Mouse (Mus musculus) WW6 (cell line): ENCODE results near the gene Rpa1.
"Not testable (repeated sequence)": the region's sequence is repeated elsewhere in the genome, so short reads cannot be mapped to it uniquely, and the experiment has no call there.

Source experiments
- DNase-seq: peaks from one replicate; pipeline ENCODE4 v3.0.0-alpha.2; 2013; ENCODE audit warnings: low read depth, low spot score

The Rpa1 gene

GRCm38 (mm10) chr11:75323326-75323737, 24.8 kb downstream of the Rpa1 start:
- peak; percentile 34 for DNase-seq

GRCm38 (mm10) chr11:75319246-75319645, 28.9 kb downstream of the Rpa1 start:
- no peak for DNase-seq

GRCm38 (mm10) chr11:75318351-75319221, 29.5 kb downstream of the Rpa1 start:
- peak; percentile 24 for DNase-seq

DNA sequence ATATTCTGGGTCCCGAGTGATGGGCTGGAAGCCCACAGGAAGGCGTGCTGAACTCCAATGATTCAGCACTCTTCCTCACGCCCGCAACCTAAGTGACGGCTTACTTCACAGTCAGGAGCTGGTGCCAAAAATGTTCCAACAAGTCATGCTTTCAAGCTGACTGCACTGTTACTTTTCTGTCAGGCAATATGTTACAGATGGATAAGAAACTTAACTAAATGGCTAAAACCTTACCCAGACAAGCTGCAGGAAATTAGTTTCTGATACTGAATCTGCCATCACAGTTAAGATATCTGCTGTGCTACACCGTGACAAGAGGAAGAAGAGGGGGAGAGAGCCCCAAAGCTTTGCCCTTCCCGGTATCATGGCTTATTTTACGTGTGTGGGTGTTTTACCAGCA, 34.3 kb downstream of the Rpa1 start:
- DNase-seq = no peak

DNA sequence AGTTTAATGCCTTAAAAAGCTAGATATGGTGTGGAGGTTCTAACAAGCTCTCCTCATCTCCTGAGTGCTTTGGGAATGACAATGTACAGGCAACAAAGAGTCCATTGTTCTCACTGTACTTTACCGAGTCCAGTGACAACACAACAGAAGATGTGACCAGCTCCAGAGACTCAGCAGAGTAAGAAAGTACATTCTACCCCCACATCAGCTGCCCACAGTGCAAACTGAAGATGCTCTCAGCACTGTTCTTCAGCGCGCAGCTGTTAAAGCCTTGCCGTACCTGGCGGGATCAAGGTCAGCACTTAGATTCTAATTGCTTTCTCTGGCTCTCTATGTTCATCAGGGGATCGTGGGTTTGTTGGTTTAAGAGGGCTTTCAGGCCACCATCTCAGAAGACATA, 36.4 kb downstream of the Rpa1 start:
- no peak for DNase-seq

DNA sequence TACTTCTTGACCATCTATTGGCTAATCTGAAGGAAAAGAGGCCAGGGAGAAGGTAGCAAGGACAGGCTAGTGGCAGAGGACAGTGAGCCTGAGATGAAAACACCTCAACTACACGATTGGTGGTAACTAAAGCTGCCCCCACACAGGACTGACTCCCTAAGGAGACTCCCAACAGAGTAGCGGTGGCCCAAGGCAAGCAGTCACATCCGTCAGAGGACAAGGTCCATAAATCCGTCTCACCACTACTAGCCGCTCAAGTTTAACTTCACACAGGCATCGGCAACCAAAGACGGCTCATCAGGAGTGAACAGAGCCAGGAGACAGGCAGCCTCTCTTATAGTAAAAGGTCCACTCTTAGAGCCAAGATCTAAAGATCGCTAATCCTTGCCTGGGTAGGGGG, 37.3 kb downstream of the Rpa1 start:
- DNase-seq = no peak

- DNase-seq = no peak
These were observed 39.5 kb downstream of the Rpa1 start for GRCm38 (mm10) chr11:75308650-75309049.

DNA sequence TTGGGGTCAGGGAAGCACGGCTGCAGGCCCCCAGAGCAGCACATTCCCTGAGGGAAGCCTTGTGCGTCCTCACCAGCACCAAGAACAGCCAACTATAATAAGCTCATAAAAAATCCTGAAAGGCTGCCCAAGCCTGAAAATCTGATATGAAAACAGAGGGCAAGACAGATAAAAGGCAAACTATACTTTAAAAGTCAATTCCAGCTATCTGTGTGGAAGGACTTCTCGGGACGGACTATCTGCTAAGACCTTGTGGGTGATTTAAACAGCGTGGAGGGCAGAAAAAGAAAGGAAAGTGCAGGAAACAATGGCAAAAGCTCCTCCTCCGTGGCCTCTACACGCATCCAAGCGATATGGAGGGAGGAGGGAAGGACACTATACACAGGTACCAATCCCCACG, 43.3 kb downstream of the Rpa1 start:
- DNase-seq = no peak

- DNase-seq = no peak
These were observed 47.2 kb downstream of the Rpa1 start for GRCm38 (mm10) chr11:75300954-75301353.

GRCm38 (mm10) chr11:75299786-75300185, 48.3 kb downstream of the Rpa1 start:
- DNase-seq = no peak

DNA sequence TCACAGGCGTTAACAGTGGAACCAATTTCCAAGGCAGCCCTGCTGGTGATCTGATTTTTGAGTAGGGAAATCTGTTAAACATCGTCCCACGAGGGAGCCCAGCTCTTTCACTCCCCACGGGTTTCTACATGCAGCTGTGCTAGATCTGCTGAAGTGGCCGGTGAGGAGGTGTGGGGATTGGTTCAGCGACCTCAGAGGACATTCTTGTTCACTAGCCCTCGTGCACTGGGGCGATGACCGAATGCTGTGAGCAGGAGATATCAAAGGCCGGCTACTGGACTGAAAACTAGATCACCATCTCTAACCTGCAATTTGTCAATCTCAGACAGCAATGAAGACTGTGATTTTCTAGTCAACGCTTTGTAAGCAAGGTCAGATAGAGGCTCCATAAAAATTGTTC, 49.6 kb downstream of the Rpa1 start:
- no peak for DNase-seq

DNA sequence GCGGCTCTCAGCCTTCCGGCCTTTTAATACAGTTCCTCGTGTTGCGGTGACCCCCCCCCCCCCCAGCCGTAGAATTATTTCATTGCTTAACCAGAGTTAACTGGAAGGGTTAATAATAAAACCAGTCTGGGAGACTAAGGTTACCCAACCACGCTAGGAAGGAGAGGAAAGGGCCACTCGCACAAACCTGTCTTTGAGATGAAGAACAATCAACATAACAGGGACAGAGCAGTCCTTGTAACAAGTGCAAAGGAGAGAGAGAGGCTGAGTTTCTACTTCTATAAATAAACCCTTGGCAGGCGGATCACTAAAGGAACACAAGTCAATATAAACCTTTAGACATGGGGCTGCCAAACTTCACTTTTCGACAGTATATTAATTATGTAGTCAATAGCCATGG, 50.5 kb downstream of the Rpa1 start:
- DNase-seq = no peak

DNA sequence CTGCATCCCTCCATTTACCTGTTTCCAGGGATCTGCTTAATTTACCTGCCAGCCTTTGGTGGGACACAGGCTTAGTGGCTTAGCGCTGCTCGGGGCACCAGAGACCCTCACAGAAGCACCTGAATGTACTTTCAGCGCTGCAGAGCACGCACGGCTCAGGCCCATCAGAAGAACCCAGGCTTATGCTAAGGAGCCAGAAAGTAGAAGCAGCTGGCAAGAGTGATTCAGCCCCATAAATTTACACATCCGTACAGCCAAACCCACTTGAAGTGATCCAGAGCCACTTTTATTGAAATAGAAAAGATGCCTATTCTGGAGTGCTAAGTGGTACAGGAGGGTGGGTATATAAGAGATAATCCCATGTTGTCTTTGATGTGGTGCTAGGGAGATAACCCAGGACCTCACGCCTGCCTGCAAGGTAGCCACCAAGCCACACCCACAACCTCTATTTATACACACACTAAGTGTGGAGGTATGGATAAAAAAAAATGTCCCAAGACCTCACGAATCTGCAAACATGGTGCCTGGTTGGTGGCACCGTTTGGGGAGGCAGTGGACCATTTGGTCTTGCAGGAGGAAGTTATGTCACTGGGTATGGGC, 51.6 kb downstream of the Rpa1 start:
- DNase-seq = no peak

GRCm38 (mm10) chr11:75295534-75295933, 52.6 kb downstream of the Rpa1 start:
- not testable (repeated sequence) for DNase-seq

DNA sequence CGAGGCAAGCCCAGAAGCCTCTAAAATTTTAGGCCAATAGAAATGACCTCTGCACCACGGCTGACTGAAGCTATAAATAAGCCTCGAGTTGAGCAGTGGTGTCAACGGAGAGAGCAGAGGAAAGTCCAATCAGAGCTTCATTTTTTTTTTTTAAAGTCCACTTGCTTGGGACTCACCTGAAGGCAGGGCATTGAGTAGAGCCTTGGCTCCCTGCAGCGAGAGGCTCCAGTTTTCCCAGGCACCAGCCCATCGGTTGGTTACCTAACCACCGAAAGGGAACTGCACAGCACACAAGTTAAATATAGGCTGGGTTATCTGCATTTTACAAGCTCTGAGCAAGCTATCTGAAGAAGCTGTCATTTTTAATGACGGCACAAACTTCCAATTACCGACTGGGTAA, 53.3 kb downstream of the Rpa1 start:
- no peak for DNase-seq

DNA sequence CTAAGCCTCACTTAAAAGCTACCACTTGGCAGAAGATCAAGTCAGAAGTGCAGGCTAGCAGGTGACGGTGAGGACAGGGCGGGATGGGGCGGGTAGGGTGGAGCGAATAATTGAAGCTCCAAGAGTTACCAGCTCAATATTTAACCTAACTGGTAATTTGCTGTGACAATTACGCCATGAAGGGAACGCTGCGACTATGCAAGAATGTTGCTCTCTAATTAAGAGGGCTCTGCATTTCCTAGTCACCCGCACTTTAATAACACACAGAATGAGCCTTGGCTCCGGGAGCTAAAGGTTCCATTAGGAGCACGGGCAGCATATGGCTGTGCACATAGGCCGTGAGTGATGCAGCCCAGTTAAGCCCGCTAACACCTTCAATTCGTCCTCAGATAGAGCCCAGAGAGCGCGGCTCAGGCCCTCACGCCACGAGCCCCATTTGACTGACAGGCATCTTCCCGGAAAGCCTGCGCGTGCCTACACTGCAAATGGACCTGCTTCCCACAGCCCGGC, 54.2 kb downstream of the Rpa1 start:
- DNase-seq = no peak

- no peak for DNase-seq
These were observed 55.8 kb downstream of the Rpa1 start for GRCm38 (mm10) chr11:75292281-75292680.

- no peak for DNase-seq
These were observed 56.5 kb downstream of the Rpa1 start for GRCm38 (mm10) chr11:75291389-75292215.

- peak; percentile 84 for DNase-seq
These were observed 57.4 kb downstream of the Rpa1 start for GRCm38 (mm10) chr11:75290566-75291271.

DNA sequence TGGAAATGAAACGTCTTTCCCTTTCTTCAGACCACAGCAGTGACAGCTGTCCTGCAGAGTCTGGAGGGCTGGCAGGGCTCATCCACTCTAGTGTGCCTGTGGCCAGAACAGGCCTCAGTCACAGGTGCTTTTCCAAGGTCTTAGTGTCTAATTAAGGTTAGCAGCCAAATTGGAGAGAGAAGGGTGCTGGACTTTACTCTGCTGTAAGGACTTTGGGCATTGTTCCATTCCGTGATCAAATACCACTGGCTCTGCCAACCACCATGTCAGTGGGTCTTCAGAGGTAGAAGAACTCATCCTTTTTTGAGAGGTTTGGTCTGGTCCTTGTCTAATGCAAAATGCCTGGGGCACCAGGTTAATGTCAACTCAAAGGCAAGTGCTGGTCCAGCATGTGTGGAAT, 59.0 kb downstream of the Rpa1 start:
- DNase-seq = no peak

GRCm38 (mm10) chr11:75288517-75288916, 59.6 kb downstream of the Rpa1 start:
- DNase-seq = no peak
